Mouse (Mus musculus) liver, embryonic 16.5 days (tissue): Measurements from ENCODE around the gene Ssbp2. TPM values are rescaled to one million over a fixed set of nuclear protein-coding genes. Genes with fewer than 3 reads are reported as not detected.

ENCODE experiments used
- ATAC-seq: fragments of 200-750 bp; cut with Nextera tagmentation; 2 replicates; pipeline ENCODE4 v1.8.0; 2017; ENCODE audit warnings: low read depth, mild to moderate bottlenecking, moderate number of reproducible peaks, moderate library complexity
- H3K27ac ChIP-seq: fragments of 300-500 bp; sonication (generic); 2 replicates; pipeline ENCODE4 v1.5.1; 2014; ENCODE audit warnings: mild to moderate bottlenecking, low read length
- H3K27me3 ChIP-seq: fragments of 300-500 bp; sonication (generic); 2 replicates; pipeline ENCODE4 v1.6.1; 2014; ENCODE audit warnings: low read depth, low read length, mixed read lengths; ENCODE audit not compliant: control insufficient read depth, insufficient read depth
- H3K36me3 ChIP-seq: fragments of 300-500 bp; sonication (generic); 2 replicates; pipeline ENCODE4 v1.6.1; 2014; ENCODE audit warnings: mild to moderate bottlenecking; ENCODE audit not compliant: control insufficient read depth, insufficient read depth
- H3K4me1 ChIP-seq: fragments of 300-500 bp; sonication (generic); 2 replicates; pipeline ENCODE4 v1.6.1; 2014; ENCODE audit warnings: low read depth, low read length, mixed read lengths; ENCODE audit not compliant: control insufficient read depth
- H3K4me2 ChIP-seq: fragments of 300-500 bp; sonication (generic); 2 replicates; pipeline ENCODE4 v1.6.1; 2014; ENCODE audit warnings: low read depth, low read length, mixed read lengths
- H3K4me3 ChIP-seq: fragments of 300-500 bp; sonication (generic); 2 replicates; pipeline ENCODE4 v1.5.1; 2014; ENCODE audit warnings: low read depth, mild to moderate bottlenecking, low read length
- H3K9ac ChIP-seq: fragments of 300-500 bp; sonication (generic); 2 replicates; pipeline ENCODE4 v1.6.1; 2014; ENCODE audit warnings: low read depth, low read length
- H3K9me3 ChIP-seq: fragments of 300-500 bp; sonication (generic); replicated peaks from 2 replicates; pipeline ENCODE4 v1.6.1; 2016; ENCODE audit warnings: low read length; ENCODE audit not compliant: control insufficient read depth
- WGBS: fragments of 180-500 bp; shearing (Covaris S2); extraction: QIAGEN DNeasy Blood & Tissue Kit; methylation state at CpG from one replicate; pipeline ENCODE4 v1.1.7; 2014; ENCODE audit not compliant: insufficient replicate concordance; 5-methylcytosine and 5-hydroxymethylcytosine counted together
- polyA plus RNA-seq: library from polyadenylated mRNA; unstranded; fragments of >200 nt; fragmentation: Nextera tagmentation; extraction: Ambion mirVana; gene quantifications from 2 replicates; pipeline ENCODE4 v1.2.1, GENCODE M21; 2015

The Ssbp2 gene
- polyA plus RNA-seq, 1 experiment from 2014 or later, result 40.0 TPM

- Histone ChIP-seq H3K4me3 (no peak overlapping the region), H3K27me3 (no peaks in the 10 kb centered on the region), H3K27ac (no peak overlapping the region), H3K9me3 (no peaks in the 10 kb centered on the region), H3K4me1 (no peaks in the 10 kb centered on the region), H3K4me2 (no peak overlapping the region), H3K36me3 (no peaks in the 10 kb centered on the region), H3K9ac (no peak overlapping the region)
- WGBS, result 70% methylated on average over 5 of the region's 5 CpGs
- ATAC-seq, result no peak
Measured at GRCm38 (mm10) chr13:91586368-91586767, 126.3 kb downstream of the Ssbp2 start.

GRCm38 (mm10) chr13:91588475-91588874 lies 128.4 kb downstream of the Ssbp2 start:
- Histone ChIP-seq H3K9me3 (no peaks in the 10 kb centered on the region), H3K4me2 (no peak overlapping the region), H3K27me3 (no peaks in the 10 kb centered on the region), H3K9ac (no peak overlapping the region), H3K4me3 (no peak overlapping the region), H3K36me3 (no peaks in the 10 kb centered on the region), H3K27ac (no peak overlapping the region), H3K4me1 (no peaks in the 10 kb centered on the region)
- ATAC-seq, result no peak
- 64% methylated on average over 2 of the region's 2 CpGs for WGBS

GRCm38 (mm10) chr13:91591863-91592262 lies 131.8 kb downstream of the Ssbp2 start:
- no peak overlapping the region for H3K27ac ChIP-seq
- 70% methylated on average over 4 of the region's 4 CpGs for WGBS
- no peaks in the 10 kb centered on the region for H3K4me1 ChIP-seq
- H3K36me3 ChIP-seq, result no peaks in the 10 kb centered on the region
- H3K4me3 ChIP-seq, result no peak overlapping the region
- H3K27me3 ChIP-seq, result no peaks in the 10 kb centered on the region
- H3K9ac ChIP-seq, result no peak overlapping the region
- no peak overlapping the region for H3K4me2 ChIP-seq
- H3K9me3 ChIP-seq, result no peaks in the 10 kb centered on the region
- no peak for ATAC-seq

- Histone ChIP-seq H3K9me3 (no peaks in the 10 kb centered on the region), H3K4me2 (no peak overlapping the region), H3K36me3 (no peaks in the 10 kb centered on the region), H3K27me3 (no peaks in the 10 kb centered on the region), H3K27ac (no peak overlapping the region), H3K4me1 (no peaks in the 10 kb centered on the region), H3K9ac (no peak overlapping the region), H3K4me3 (no peak overlapping the region)
- ATAC-seq, result no peak
- WGBS, result 90% methylated on average over 1 of the region's 1 CpGs
Measured at GRCm38 (mm10) chr13:91595284-91595683, 135.2 kb downstream of the Ssbp2 start.

GRCm38 (mm10) chr13:91599594-91599993 lies 139.5 kb downstream of the Ssbp2 start:
- H3K4me3 ChIP-seq, result no peak overlapping the region
- no peaks in the 10 kb centered on the region for H3K9me3 ChIP-seq
- H3K4me1 ChIP-seq, result no peaks in the 10 kb centered on the region
- no peak overlapping the region for H3K4me2 ChIP-seq
- 60% methylated on average over 3 of the region's 3 CpGs for WGBS
- no peak for ATAC-seq
- H3K9ac ChIP-seq, result no peak overlapping the region
- H3K27ac ChIP-seq, result no peak overlapping the region
- no peaks in the 10 kb centered on the region for H3K27me3 ChIP-seq
- no peaks in the 10 kb centered on the region for H3K36me3 ChIP-seq

GRCm38 (mm10) chr13:91605043-91605840 lies 145.2 kb downstream of the Ssbp2 start:
- 89% methylated on average over 7 of the region's 7 CpGs for WGBS
- Histone ChIP-seq H3K9me3 (no peaks in the 10 kb centered on the region), H3K36me3 (no peaks in the 10 kb centered on the region), H3K4me3 (no peak overlapping the region), H3K27me3 (no peaks in the 10 kb centered on the region), H3K4me2 (no peak overlapping the region), H3K9ac (no peak overlapping the region), H3K27ac (no peak overlapping the region), H3K4me1 (no peaks in the 10 kb centered on the region)
- ATAC-seq, result no peak

GRCm38 (mm10) chr13:91610601-91611000 lies 150.5 kb downstream of the Ssbp2 start:
- WGBS, result 75% methylated on average over 4 of the region's 4 CpGs
- Histone ChIP-seq H3K27me3 (no peaks in the 10 kb centered on the region), H3K9me3 (no peaks in the 10 kb centered on the region), H3K4me2 (no peak overlapping the region), H3K4me1 (no peaks in the 10 kb centered on the region), H3K27ac (no peak overlapping the region), H3K9ac (no peak overlapping the region), H3K4me3 (no peak overlapping the region), H3K36me3 (no peaks in the 10 kb centered on the region)
- ATAC-seq, result no peak

- H3K9me3 ChIP-seq, result no peaks in the 10 kb centered on the region
- H3K36me3 ChIP-seq, result no peaks in the 10 kb centered on the region
- no peak overlapping the region for H3K4me2 ChIP-seq
- no peak overlapping the region for H3K27ac ChIP-seq
- WGBS, result 25% methylated on average over 3 of the region's 3 CpGs
- no peak overlapping the region for H3K9ac ChIP-seq
- no peaks in the 10 kb centered on the region for H3K27me3 ChIP-seq
- ATAC-seq, result no peak
- H3K4me3 ChIP-seq, result no peak overlapping the region
- H3K4me1 ChIP-seq, result no peaks in the 10 kb centered on the region
Measured at GRCm38 (mm10) chr13:91611909-91612308, 151.8 kb downstream of the Ssbp2 start.

GRCm38 (mm10) chr13:91612578-91612977 lies 152.5 kb downstream of the Ssbp2 start:
- Histone ChIP-seq H3K4me1 (no peaks in the 10 kb centered on the region), H3K27me3 (no peaks in the 10 kb centered on the region), H3K9ac (no peak overlapping the region), H3K4me3 (no peak overlapping the region), H3K9me3 (no peaks in the 10 kb centered on the region), H3K27ac (no peak overlapping the region), H3K4me2 (no peak overlapping the region), H3K36me3 (no peaks in the 10 kb centered on the region)
- WGBS, result 74% methylated on average over 4 of the region's 4 CpGs
- ATAC-seq, result no peak
